Mouse (Mus musculus) liver, adult 2 months (tissue): ENCODE results near the gene Heatr5a.

ENCODE experiments used
- CTCF ChIP-seq: fragments of 200-500 bp; IDR thresholded peaks from 2 replicates; pipeline ENCODE4 v1.5.1; 2011; ENCODE audit warnings: low read depth, low read length, control low read depth
- POLR2A ChIP-seq: fragments of 200-500 bp; IDR thresholded peaks from 2 replicates; pipeline ENCODE4 v1.6.1; 2011; ENCODE audit warnings: low read length, control low read depth; ENCODE audit not compliant: insufficient read depth; ENCODE audit errors: extremely low read depth

GRCm38 (mm10) chr12:51945331-51945730, 25.8 kb downstream of the Heatr5a start:
- TF ChIP-seq CTCF = no peak
- no peak for TF ChIP-seq POLR2A
